Mouse (Mus musculus): ENCODE data around the gene Wnt3a. TPM values are rescaled to one million over a fixed set of nuclear protein-coding genes. Genes with fewer than 3 reads are reported as not detected.

Wnt3a gene
- polyA plus RNA-seq, 1 experiment from 2014 or later, result not detected

DNA sequence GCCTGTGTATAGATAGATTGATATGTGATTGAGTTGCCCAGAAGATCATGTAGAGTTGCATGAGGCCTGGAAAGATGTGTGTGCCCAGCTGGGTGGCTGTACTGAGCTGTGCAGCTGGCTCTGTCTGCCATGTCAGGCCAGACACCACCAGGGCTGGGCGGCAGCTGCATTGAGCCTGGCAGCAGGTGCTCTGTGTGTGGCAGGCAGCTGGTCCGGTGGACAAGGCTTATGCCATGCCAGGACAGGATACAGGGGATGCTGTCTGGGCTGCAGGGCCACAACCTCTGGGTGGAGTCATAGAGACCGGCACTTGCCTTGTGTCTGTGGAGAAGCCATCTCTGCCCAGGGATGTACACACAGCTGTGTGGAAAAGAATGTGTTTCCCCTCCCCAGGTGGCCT is 32.4 kb upstream of the Wnt3a start:
- Histone ChIP-seq H3K27ac (no peak overlapping the region), H3K4me3 (no peak overlapping the region), H3K27me3 (replicated peaks) (peaks cover 29% of the 10 kb centered on the region), H3K36me3 (no peaks in the 10 kb centered on the region), H3K9ac (no peak overlapping the region), H3K4me1 (no peaks in the 10 kb centered on the region), H3K4me2 (no peak overlapping the region), H3K9me3 (replicated peaks) (no peaks in the 10 kb centered on the region)
- WGBS (ENCODE audit: insufficient replicate concordance), result 65% methylated on average over 3 of the region's 3 CpGs
- no peak for ATAC-seq

DNA sequence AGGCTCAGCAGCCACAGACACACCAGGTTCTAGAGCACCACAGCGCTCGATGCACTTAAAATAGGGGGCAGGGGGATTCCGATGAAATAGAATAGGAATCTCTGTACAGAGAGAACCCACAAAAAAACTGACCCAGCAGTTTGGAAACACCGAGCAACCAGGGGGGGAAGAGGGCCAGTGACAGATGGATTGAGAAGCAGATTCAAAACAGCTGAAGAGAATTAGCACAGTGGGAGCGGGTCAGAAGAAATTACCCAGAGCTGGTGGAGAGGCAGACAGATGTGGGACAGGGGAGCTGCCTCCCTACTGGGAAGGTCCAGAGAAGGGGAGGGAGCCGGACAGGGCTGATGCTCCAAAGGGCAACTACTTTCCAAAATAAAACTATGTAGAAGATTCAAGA is 26.0 kb upstream of the Wnt3a start:
- Histone ChIP-seq H3K27me3 (replicated peaks) (peaks cover 64% of the 10 kb centered on the region), H3K27ac (no peak overlapping the region), H3K4me1 (no peaks in the 10 kb centered on the region), H3K9ac (no peak overlapping the region), H3K4me2 (no peak overlapping the region), H3K36me3 (no peaks in the 10 kb centered on the region), H3K9me3 (replicated peaks) (no peaks in the 10 kb centered on the region), H3K4me3 (no peak overlapping the region)
- ATAC-seq, result no peak
- WGBS (ENCODE audit: insufficient replicate concordance), result 57% methylated on average over 6 of the region's 6 CpGs

DNA sequence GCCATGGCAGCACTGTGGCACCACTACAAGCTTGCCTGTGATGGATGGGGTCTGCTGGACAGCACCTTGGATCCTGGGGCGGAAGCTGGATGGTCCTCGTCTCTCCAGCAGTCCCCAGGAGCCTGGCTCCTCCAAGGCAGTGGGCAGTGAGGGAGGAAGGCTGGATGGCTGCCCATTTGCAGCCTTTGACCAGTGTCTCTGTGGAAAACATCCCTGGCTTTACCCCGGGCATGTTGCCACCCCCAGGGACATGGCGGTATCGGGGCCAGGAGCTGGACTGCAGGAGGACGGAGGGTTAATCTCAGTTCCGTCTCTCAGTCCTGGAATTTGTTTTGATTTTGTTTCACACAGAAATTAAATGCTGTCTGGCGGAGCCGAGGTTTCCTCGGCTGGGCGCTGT is 23.4 kb upstream of the Wnt3a start:
- Histone ChIP-seq H3K9ac (no peak overlapping the region), H3K4me1 (peaks cover 4% of the 10 kb centered on the region; the same call in 1 of the 2 replicates), H3K9me3 (replicated peaks) (no peaks in the 10 kb centered on the region), H3K36me3 (no peaks in the 10 kb centered on the region), H3K27me3 (replicated peaks) (peaks cover 86% of the 10 kb centered on the region), H3K27ac (no peak overlapping the region), H3K4me2 (no peak overlapping the region), H3K4me3 (no peak overlapping the region)
- 57% methylated on average over 11 of the region's 11 CpGs for WGBS (ENCODE audit: insufficient replicate concordance)
- ATAC-seq, result no peak

DNA sequence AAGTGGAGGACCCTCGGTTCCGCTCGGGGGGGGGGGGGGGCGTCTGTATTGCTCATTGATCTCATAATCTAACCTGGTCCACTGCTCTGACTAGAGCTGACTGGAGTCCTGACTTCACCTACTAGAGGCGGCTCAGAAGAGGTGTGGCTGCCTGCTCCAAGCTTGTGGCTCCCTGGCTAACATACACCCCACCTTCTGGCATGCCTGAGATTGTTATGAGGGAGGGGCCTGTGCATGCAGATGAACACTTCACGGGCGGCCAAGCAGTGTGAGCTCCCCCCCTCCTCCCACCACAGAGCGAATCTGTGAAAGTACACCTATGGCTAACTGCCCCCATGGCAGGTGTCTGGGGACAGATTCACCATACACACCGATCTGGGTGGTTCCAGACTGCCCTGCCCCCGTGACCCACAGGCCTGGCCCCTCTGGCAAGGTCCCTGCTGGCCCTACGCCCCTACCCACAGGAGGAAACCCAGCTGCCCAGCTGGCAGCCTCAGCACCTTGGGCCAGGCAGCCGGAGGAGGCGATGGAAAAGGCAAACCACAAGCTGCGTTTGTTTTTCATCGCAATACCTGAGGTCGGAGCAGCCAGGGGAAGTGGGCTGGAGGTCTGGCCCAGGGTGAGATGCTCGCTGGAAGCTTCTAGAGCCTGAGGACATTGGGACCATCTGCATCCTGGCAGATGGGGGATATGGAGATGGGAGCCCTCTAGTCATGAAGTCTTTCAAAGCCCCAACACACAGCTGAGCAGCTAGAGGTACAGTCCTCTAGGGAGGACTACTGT is 22.7 kb upstream of the Wnt3a start:
- Histone ChIP-seq H3K27ac (no peak overlapping the region), H3K4me2 (no peak overlapping the region), H3K9me3 (replicated peaks) (no peaks in the 10 kb centered on the region), H3K27me3 (replicated peaks) (peaks cover 93% of the 10 kb centered on the region), H3K36me3 (no peaks in the 10 kb centered on the region), H3K9ac (no peak overlapping the region), H3K4me1 (peaks cover 4% of the 10 kb centered on the region; the same call in 1 of the 2 replicates), H3K4me3 (no peak overlapping the region)
- no peak for ATAC-seq
- WGBS (ENCODE audit: insufficient replicate concordance), result 54% methylated on average over 17 of the region's 17 CpGs

DNA sequence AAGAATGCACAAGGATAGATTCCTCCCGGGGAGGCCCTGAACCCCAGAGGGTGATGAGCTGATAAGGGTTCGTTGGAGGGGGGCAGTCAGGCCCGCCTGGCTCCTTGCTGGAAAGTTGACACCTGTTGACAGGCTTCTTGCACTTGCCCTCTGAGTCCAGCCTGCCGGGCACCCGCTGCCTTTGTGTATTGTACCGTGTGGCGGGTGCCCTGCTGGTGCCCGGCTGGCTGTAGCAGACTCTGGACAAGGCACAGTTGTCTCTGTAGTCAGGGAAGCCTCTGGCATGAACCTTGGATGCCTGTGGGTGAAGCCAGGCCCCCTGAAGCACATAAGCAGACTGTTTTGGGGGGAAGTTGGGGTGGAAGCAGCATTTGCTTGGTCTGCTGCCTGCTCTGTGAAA is 21.9 kb upstream of the Wnt3a start:
- Histone ChIP-seq H3K9me3 (replicated peaks) (no peaks in the 10 kb centered on the region), H3K27ac (no peak overlapping the region), H3K27me3 (replicated peaks) (peaks cover 93% of the 10 kb centered on the region), H3K36me3 (no peaks in the 10 kb centered on the region), H3K4me3 (no peak overlapping the region), H3K4me1 (peaks cover 7% of the 10 kb centered on the region), H3K4me2 (no peak overlapping the region), H3K9ac (no peak overlapping the region)
- 42% methylated on average over 8 of the region's 8 CpGs for WGBS (ENCODE audit: insufficient replicate concordance)
- no peak for ATAC-seq

DNA sequence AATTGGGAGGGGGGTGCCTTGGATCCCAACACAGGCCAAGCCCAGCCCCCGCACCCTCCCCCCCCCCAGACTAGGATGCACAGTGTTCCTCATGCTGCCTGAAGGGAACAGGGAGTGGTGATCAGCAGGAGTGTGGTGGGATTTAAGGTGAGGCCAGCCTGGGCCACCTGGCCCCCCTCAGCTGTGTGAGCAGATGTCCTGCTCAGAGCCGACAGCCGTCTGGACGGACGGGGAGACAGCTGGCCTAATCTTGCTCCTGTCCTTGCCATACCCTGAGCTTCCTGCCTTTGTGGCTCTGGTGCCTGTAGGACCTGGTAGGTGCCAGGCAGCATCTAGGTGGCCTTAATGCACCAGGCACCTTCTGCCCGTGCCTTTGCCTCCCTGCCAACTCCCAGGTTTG is 21.5 kb upstream of the Wnt3a start:
- H3K27me3 ChIP-seq (replicated peaks), result peaks cover 97% of the 10 kb centered on the region
- H3K36me3 ChIP-seq, result no peaks in the 10 kb centered on the region
- ATAC-seq, result no peak
- 51% methylated on average over 6 of the region's 6 CpGs for WGBS (ENCODE audit: insufficient replicate concordance)
- H3K9ac ChIP-seq, result no peak overlapping the region
- H3K4me1 ChIP-seq, result peaks cover 9% of the 10 kb centered on the region
- H3K4me3 ChIP-seq, result no peak overlapping the region
- no peaks in the 10 kb centered on the region for H3K9me3 ChIP-seq (replicated peaks)
- no peak overlapping the region for H3K27ac ChIP-seq
- H3K4me2 ChIP-seq, result no peak overlapping the region

DNA sequence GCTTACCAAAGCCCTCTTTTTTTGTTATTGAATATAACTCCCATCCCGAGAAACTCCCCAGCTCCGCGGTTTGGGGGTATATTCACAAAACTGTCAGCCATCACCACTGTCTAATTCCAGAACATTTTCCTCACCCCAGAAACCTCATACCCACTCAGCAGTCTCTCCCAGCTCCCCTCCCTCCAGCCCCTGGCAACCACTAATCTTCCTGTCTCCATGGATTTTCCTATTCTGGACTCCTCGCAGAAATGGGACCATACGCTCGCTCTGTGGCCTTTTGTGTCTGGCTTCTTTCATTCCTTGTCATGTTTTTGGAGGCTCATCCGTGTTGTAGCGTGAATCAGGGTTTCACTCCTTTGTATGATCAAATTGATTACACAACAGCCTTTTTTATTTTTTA is 19.4 kb upstream of the Wnt3a start:
- Histone ChIP-seq H3K27ac (no peak overlapping the region), H3K27me3 (replicated peaks) (peaks cover 99% of the 10 kb centered on the region), H3K9me3 (replicated peaks) (no peaks in the 10 kb centered on the region), H3K4me1 (peaks cover 9% of the 10 kb centered on the region), H3K36me3 (no peaks in the 10 kb centered on the region), H3K4me2 (no peak overlapping the region), H3K4me3 (no peak overlapping the region), H3K9ac (no peak overlapping the region)
- WGBS (ENCODE audit: insufficient replicate concordance), result 61% methylated on average over 8 of the region's 8 CpGs
- ATAC-seq, result no peak

DNA sequence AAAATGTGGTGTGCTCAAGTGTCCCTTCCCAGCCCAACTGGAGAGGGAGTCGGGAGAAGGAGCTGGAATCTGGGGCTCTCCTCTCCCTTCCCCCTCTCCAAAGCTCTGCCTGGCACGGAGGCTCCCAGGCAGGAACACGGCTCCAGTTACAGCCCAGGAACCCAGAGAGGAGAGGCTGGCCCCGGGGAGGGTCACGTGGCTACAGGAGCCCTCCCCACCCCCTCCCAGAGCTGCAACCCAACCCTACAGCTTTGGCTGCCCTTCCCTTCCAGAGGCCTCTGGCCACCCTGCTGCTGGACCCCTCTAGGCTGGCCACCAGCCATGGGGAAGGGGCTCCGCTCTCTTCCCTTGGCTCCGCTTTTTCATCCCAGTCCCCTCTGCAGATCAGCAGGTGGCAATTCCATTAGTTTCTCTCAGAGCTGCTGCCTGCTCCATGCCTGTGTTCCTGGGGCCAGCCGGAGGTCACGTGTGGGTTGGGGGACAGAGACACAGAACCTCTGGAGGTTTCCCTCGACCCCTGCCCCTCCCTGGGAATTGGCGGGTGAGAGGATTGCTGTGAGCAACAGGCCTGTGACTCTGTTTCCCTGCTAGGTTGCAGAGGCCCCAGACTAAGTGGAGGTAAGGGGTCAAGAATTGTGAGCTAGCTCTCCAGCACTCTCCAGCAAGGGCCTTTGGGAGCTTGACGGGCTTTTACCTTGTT is 18.7 kb upstream of the Wnt3a start:
- H3K27ac ChIP-seq, result no peak overlapping the region

DNA sequence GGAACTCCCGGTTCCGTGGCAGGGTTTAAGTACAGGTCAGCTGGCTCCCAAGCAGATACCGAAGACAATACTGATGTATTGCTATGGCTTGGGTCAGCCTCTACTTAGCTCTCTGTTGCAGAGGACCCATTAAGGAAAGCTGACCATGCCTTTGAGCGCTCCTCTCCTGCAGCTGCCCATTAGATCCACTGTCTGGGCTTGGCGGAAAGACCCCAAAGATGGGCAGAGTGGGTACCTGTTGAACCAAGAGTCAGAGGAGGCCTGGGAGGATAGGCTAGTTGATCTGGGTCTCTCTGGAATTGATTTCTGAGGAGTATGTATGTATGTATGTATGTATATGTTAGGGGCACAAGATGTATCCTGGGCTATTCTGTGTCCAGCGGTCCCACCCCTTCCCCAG is 18.1 kb upstream of the Wnt3a start:
- Histone ChIP-seq H3K27me3 (replicated peaks) (peaks cover 99% of the 10 kb centered on the region), H3K27ac (no peak overlapping the region), H3K4me1 (peaks cover 9% of the 10 kb centered on the region), H3K4me3 (no peak overlapping the region), H3K4me2 (no peak overlapping the region), H3K9ac (no peak overlapping the region), H3K36me3 (no peaks in the 10 kb centered on the region), H3K9me3 (replicated peaks) (no peaks in the 10 kb centered on the region)
- ATAC-seq, result no peak
- WGBS (ENCODE audit: insufficient replicate concordance), result 31% methylated on average over 6 of the region's 6 CpGs

More for the DNA sequence above, 18.7 kb upstream of the Wnt3a start:
- WGBS (ENCODE audit: insufficient replicate concordance), result 19% methylated on average over 12 of the region's 12 CpGs
- H3K4me1 ChIP-seq, result peaks cover 9% of the 10 kb centered on the region
- H3K4me3 ChIP-seq, result no peak overlapping the region
- peaks cover 99% of the 10 kb centered on the region for H3K27me3 ChIP-seq (replicated peaks)
- ATAC-seq, result no peak
- H3K36me3 ChIP-seq, result no peaks in the 10 kb centered on the region
- H3K9me3 ChIP-seq (replicated peaks), result no peaks in the 10 kb centered on the region
- H3K4me2 ChIP-seq, result no peak overlapping the region
- H3K9ac ChIP-seq, result no peak overlapping the region

DNA sequence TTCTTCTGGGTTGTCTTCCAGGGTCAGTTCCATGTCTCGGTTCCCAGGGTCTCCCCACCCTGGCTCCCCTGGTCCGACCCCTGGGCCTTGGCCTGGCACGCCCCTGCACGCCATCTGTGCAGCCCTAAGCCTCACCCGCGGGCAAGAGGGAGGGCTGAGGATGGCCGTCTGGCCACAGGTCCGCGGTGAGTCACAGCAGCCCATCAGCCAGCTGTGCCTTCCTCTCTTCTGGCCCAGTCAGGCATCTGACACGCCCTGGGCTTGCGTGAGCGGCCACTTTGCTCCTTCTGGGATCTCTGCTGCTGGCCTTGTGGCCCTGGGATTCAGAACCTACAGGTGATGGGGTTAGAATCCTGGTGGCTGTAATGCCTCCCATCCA is 17.6 kb upstream of the Wnt3a start:
- Histone ChIP-seq H3K27me3 (replicated peaks) (peaks cover 99% of the 10 kb centered on the region), H3K4me2 (no peak overlapping the region), H3K9me3 (replicated peaks) (no peaks in the 10 kb centered on the region), H3K27ac (no peak overlapping the region), H3K4me1 (peaks cover 9% of the 10 kb centered on the region), H3K36me3 (no peaks in the 10 kb centered on the region), H3K4me3 (no peak overlapping the region), H3K9ac (no peak overlapping the region)
- no peak for ATAC-seq
- WGBS (ENCODE audit: insufficient replicate concordance), result 21% methylated on average over 12 of the region's 12 CpGs

DNA sequence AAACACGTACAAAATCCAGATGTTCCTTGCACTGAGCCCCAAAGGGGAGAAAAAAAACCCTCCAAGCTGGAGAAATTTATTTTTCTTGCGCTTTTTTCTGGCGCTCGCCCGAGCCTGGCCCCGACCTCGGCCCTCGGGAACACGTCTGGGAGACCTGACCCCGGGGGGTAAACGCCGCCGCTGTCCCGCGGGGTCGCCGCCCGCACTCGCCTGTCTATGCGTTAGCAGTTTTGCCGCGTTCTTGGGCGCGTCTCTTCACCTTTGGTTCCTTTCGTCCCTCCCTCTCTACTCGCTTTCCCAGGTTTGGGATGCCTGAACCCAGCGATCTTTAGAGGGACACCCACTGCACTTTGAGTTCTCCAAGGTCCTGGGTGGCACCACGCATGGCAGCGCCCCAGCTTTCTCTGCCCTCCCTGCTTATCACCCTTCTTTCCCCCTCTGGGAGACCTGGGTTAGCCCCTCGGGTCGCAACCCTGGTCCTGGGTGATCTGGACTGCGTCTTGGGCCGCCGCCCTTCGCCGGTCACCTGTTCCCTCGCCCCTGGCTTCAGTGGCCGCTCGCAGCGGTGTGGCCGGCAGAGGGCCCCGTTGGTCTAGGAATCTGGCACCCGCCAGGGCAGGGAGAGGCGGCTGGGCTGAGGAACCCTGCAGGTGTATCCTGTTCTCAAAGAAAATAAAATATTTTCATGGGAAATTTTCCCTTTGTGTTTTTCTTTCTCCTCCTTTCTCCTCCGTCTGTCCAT is 17.0 kb upstream of the Wnt3a start:
- WGBS (ENCODE audit: insufficient replicate concordance), result 3% methylated on average over 45 of the region's 45 CpGs
- no peak overlapping the region for H3K27ac ChIP-seq
- no peak for ATAC-seq
- no peak overlapping the region for H3K9ac ChIP-seq
- peaks cover 100% of the 10 kb centered on the region for H3K27me3 ChIP-seq (replicated peaks)
- H3K36me3 ChIP-seq, result no peaks in the 10 kb centered on the region
- H3K4me3 ChIP-seq, result peak overlapping the region; percentile 50
- peaks cover 9% of the 10 kb centered on the region for H3K4me1 ChIP-seq
- peak overlapping the region; percentile 67 for H3K4me2 ChIP-seq
- H3K9me3 ChIP-seq (replicated peaks), result no peaks in the 10 kb centered on the region

Data from liver, embryonic 12.5 days (tissue).